Mouse (Mus musculus) hindbrain, postnatal 0 days (tissue): ENCODE data around the gene Parm1. TPM values are rescaled to one million over a fixed set of nuclear protein-coding genes. Genes with fewer than 3 reads are reported as not detected.
A peak's percentile ranks its signal among the peaks of the same experiment; 100 is the strongest.

Experiments used
- ATAC-seq: fragments of 200-750 bp; cut with Nextera tagmentation; 2 replicates; pipeline ENCODE4 v1.8.0; 2017; ENCODE audit warnings: mild to moderate bottlenecking, moderate TSS enrichment, moderate library complexity
- DNase-seq: peaks from one replicate; pipeline ENCODE4 v3.0.0-alpha.2; 2015; ENCODE audit warnings: low spot score
- H3K27ac ChIP-seq: fragments of 300-500 bp; sonication (generic); 2 replicates; pipeline ENCODE4 v1.5.1; 2014; ENCODE audit warnings: mild to moderate bottlenecking
- H3K27me3 ChIP-seq: fragments of 300-500 bp; sonication (generic); 2 replicates; pipeline ENCODE4 v1.6.1; 2014; ENCODE audit warnings: low read length, mixed read lengths; ENCODE audit not compliant: insufficient read depth
- H3K36me3 ChIP-seq: fragments of 300-500 bp; sonication (generic); 2 replicates; pipeline ENCODE4 v1.6.1; 2014; ENCODE audit warnings: low read length, mixed read lengths; ENCODE audit not compliant: insufficient read depth
- H3K4me1 ChIP-seq: fragments of 300-500 bp; sonication (generic); 2 replicates; pipeline ENCODE4 v1.6.1; 2014; ENCODE audit warnings: antibody characterized with exemption, low read length, mixed read lengths; ENCODE audit not compliant: insufficient read depth
- H3K4me2 ChIP-seq: fragments of 300-500 bp; sonication (generic); 2 replicates; pipeline ENCODE4 v1.6.1; 2014; ENCODE audit warnings: low read depth, mild to moderate bottlenecking, low read length, moderate library complexity, mixed read lengths
- H3K4me3 ChIP-seq: fragments of 300-500 bp; sonication (generic); 2 replicates; pipeline ENCODE4 v1.5.1; 2014; ENCODE audit warnings: low read length
- H3K9ac ChIP-seq: fragments of 300-500 bp; sonication (generic); replicated peaks from 2 replicates; pipeline ENCODE4 v1.6.1; 2014; ENCODE audit warnings: mild to moderate bottlenecking, low read length, moderate library complexity, mixed read lengths
- H3K9me3 ChIP-seq: fragments of 300-500 bp; sonication (generic); 2 replicates; pipeline ENCODE4 v1.6.1; 2016; ENCODE audit warnings: low read length, mixed read lengths
- CTCF ChIP-seq: IDR thresholded peaks from 2 replicates; pipeline ENCODE4 v1.5.1; 2016; ENCODE audit warnings: antibody characterized with exemption, control low read depth, low read depth
- WGBS: fragments of 180-500 bp; shearing (Covaris S2); extraction: QIAGEN DNeasy Blood & Tissue Kit; methylation state at CpG from one replicate; pipeline ENCODE4 v1.1.7; 2014; 5-methylcytosine and 5-hydroxymethylcytosine counted together
- polyA plus RNA-seq: library from polyadenylated mRNA; unstranded; fragments of >200 nt; fragmentation: Nextera tagmentation; extraction: Ambion mirVana; gene quantifications from 2 replicates; pipeline ENCODE4 v1.2.1, GENCODE M21; 2015
- total RNA-seq: library from RNA; depleted of rRNA; stranded (reverse); fragments of >200 nt; gene quantifications from 2 replicates; pipeline ENCODE4 v1.2.3, GENCODE M21; 2014

The Parm1 gene
- total and polyA plus RNA-seq, 2 experiments from 2014 or later: 8.4 to 9.6 TPM

GRCm38 (mm10) chr5:91532748-91533496 is 15.5 kb downstream of the Parm1 start:
- 90% methylated on average over 10 of the region's 10 CpGs for WGBS
- Histone ChIP-seq H3K27ac (no peak overlapping the region), H3K4me3 (no peak overlapping the region), H3K9ac (no peak overlapping the region), H3K4me2 (no peak overlapping the region), H3K36me3 (no peaks in the 10 kb centered on the region), H3K4me1 (no peaks in the 10 kb centered on the region), H3K27me3 (no peaks in the 10 kb centered on the region), H3K9me3 (no peaks in the 10 kb centered on the region)
- DNase-seq (no peak), ATAC-seq (no peak)
- TF ChIP-seq CTCF: no peak

DNA sequence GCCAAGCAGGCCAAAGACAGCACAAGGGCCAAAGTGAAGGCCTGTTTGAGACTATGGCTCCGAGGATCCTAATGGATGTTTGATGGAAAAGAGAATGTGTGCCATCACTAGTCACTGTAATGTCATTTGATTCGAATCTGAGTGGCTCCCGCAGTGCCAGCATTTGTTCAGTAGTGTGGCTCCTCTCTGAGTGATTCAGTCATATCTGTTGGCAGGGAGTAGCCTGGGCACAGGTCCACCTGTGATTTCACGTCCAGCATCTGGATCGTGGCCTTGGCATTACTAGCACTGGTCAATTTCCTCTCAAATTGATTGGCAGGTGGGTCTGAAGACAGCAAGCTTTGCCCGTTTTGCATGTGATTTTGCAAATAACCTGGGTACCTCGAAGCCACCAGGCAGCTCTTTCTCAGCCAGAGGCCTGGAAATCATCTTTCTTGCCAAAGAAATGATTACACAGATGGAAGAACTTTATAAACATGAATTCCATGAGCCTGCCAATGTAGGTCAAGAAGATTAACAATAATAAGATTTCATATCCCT is 41.7 kb downstream of the Parm1 start:
- peak; percentile 70 for ATAC-seq
- Histone ChIP-seq H3K27me3 (no peaks in the 10 kb centered on the region), H3K4me3 (no peak overlapping the region), H3K4me1 (no peaks in the 10 kb centered on the region), H3K36me3 (no peaks in the 10 kb centered on the region), H3K9me3 (no peaks in the 10 kb centered on the region), H3K9ac (no peak overlapping the region), H3K4me2 (no peak overlapping the region), H3K27ac (0 out of 2 replicates have a peak overlapping the region, but pooled peaks have one; percentile 8)
- peak; percentile 26 for DNase-seq
- 59% methylated on average over 7 of the region's 7 CpGs for WGBS
- no peak for TF ChIP-seq CTCF

- H3K4me3 ChIP-seq: no peak overlapping the region
- no peak overlapping the region for H3K4me2 ChIP-seq
- TF ChIP-seq CTCF: no peak
- no peaks in the 10 kb centered on the region for H3K9me3 ChIP-seq
- no peaks in the 10 kb centered on the region for H3K27me3 ChIP-seq
- H3K9ac ChIP-seq: no peak overlapping the region
- ATAC-seq (no peak), DNase-seq (no peak)
- H3K27ac ChIP-seq: no peak overlapping the region
- 76% methylated on average over 2 of the region's 2 CpGs for WGBS
- H3K4me1 ChIP-seq: no peaks in the 10 kb centered on the region
- H3K36me3 ChIP-seq: no peaks in the 10 kb centered on the region
These were observed 42.3 kb downstream of the Parm1 start for GRCm38 (mm10) chr5:91559711-91560110.

- TF ChIP-seq CTCF: no peak
- DNase-seq (no peak), ATAC-seq (no peak)
- H3K9me3 ChIP-seq: no peaks in the 10 kb centered on the region
- no peak overlapping the region for H3K4me3 ChIP-seq
- no peak overlapping the region for H3K27ac ChIP-seq
- 85% methylated on average over 3 of the region's 3 CpGs for WGBS
- H3K4me2 ChIP-seq: no peak overlapping the region
- no peaks in the 10 kb centered on the region for H3K4me1 ChIP-seq
- no peak overlapping the region for H3K9ac ChIP-seq
- no peaks in the 10 kb centered on the region for H3K36me3 ChIP-seq
- no peaks in the 10 kb centered on the region for H3K27me3 ChIP-seq
These were observed 44.0 kb downstream of the Parm1 start for GRCm38 (mm10) chr5:91561394-91561793.

- Histone ChIP-seq H3K4me3 (no peak overlapping the region), H3K36me3 (no peaks in the 10 kb centered on the region), H3K4me2 (no peak overlapping the region), H3K9ac (no peak overlapping the region), H3K27me3 (no peaks in the 10 kb centered on the region), H3K4me1 (no peaks in the 10 kb centered on the region), H3K27ac (no peak overlapping the region), H3K9me3 (no peaks in the 10 kb centered on the region)
- ATAC-seq (no peak), DNase-seq (no peak)
- 83% methylated on average over 7 of the region's 7 CpGs for WGBS
- TF ChIP-seq CTCF: no peak
These were observed 45.1 kb downstream of the Parm1 start for GRCm38 (mm10) chr5:91562486-91562885.

- H3K9me3 ChIP-seq: no peaks in the 10 kb centered on the region
- H3K4me2 ChIP-seq: no peak overlapping the region
- no peaks in the 10 kb centered on the region for H3K36me3 ChIP-seq
- no peak overlapping the region for H3K4me3 ChIP-seq
- H3K27ac ChIP-seq: no peak overlapping the region
- no peaks in the 10 kb centered on the region for H3K4me1 ChIP-seq
- DNase-seq: peak; percentile 35
- no peak overlapping the region for H3K9ac ChIP-seq
- H3K27me3 ChIP-seq: no peaks in the 10 kb centered on the region
- ATAC-seq: no peak
- TF ChIP-seq CTCF: no peak
- WGBS: 55% methylated on average over 3 of the region's 3 CpGs
These were observed 46.6 kb downstream of the Parm1 start for GRCm38 (mm10) chr5:91564054-91564453.

DNA sequence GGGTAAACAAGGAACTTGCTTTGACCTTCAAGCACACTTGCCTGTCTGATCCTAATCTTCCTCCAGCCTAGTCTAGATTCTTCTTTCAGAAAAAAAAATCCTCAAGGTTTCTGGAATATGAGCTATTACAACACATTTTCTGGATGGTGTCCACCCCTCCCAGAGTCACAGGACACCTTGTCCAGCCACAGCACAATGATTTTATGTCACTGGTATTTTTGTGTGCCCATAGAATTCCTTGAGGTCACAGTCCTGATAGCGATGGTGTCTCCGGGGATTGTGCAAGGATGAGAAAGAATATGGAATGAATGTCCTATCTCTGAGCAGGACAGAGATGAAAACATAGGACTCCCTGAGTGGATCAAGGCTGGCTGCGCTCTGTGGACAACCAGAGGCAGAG is 48.0 kb downstream of the Parm1 start:
- Histone ChIP-seq H3K4me1 (no peaks in the 10 kb centered on the region), H3K4me3 (no peak overlapping the region), H3K27ac (no peak overlapping the region), H3K36me3 (no peaks in the 10 kb centered on the region), H3K27me3 (no peaks in the 10 kb centered on the region), H3K9ac (no peak overlapping the region), H3K9me3 (no peaks in the 10 kb centered on the region), H3K4me2 (no peak overlapping the region)
- WGBS: 93% methylated on average over 3 of the region's 3 CpGs
- no peak for DNase-seq
- ATAC-seq: no peak
- TF ChIP-seq CTCF: no peak
